Mouse (Mus musculus): ENCODE data around the gene Sycp2l. TPM values are rescaled to one million over a fixed set of nuclear protein-coding genes. Genes with fewer than 3 reads are reported as not detected.

Sycp2l gene
- total RNA-seq, 1 experiment from 2014 or later: not detected

DNA sequence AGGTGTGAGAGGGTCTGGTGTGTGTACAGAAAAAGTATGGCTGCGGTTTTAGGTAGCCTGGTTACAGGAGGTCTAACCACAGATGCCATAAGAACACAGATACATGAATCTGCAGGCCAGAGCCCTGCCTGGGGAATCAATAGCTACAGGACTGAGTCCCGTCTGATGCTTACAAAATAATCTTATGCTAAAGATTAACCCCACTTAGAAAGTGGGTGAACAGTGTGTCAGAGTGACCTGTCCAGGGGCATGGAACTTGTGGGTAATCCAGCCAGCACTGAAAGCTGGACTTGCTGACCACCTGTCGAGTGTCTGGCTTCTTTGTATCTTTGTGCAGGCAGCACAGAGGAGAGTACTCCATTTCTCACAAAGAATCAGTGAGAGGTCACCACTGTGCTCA is 102.1 kb downstream of the Sycp2l start:
- ATAC-seq (ENCODE audit: extremely low read depth, insufficient number of reproducible peaks, low FRiP score, poor library complexity, severe bottlenecking): no peak

DNA sequence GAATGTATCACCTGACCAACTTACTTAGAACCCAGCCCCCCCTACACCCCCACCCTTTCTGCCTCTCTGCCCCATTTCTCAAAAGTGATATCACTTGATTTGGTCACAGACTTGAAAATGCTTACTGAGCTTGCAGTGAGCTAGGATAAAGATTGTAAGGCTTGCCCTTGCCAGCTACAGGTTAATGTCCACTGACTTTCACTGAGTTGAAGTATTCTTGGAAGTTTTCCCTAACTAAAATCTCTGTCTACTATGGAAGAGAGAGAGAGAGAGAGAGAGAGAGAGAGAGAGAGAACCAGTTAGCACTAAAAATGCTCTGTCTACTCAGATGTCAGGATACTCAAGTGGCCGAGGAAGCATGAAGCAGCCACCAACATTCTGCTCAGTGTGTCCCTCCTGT is 104.9 kb downstream of the Sycp2l start:
- no peak for ATAC-seq (ENCODE audit: extremely low read depth, insufficient number of reproducible peaks, low FRiP score, poor library complexity, severe bottlenecking)

DNA sequence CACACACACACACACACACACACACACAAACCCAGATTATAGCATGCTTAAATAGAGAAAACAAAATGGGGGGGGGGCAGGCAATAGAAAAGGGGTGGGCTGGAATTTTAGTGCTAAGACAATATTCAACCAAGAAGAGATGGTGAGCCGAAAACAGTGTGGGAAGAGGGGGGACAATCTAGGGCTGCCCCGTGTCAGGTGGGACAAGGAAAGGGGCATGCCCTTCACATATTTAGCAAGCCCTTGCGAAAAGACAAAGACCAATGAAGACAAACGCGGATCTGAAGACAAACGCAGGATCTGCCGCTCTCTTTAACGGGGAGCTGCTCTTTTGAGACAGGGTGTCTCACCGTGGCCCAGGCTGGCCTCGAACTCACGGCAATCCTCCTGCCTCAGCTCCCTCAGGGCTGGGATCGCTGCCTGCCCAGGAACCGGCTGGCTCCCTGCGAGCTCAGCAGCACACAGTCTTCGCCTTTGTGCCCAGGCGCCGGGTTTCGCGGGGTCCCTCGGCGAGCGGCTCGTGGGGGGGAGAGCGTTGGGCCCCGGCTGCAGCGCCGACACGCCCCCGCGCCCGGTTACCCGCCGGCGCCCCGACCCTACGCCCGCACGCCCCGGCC is 105.7 kb downstream of the Sycp2l start:
- ATAC-seq (ENCODE audit: extremely low read depth, insufficient number of reproducible peaks, low FRiP score, poor library complexity, severe bottlenecking): no peak

DNA sequence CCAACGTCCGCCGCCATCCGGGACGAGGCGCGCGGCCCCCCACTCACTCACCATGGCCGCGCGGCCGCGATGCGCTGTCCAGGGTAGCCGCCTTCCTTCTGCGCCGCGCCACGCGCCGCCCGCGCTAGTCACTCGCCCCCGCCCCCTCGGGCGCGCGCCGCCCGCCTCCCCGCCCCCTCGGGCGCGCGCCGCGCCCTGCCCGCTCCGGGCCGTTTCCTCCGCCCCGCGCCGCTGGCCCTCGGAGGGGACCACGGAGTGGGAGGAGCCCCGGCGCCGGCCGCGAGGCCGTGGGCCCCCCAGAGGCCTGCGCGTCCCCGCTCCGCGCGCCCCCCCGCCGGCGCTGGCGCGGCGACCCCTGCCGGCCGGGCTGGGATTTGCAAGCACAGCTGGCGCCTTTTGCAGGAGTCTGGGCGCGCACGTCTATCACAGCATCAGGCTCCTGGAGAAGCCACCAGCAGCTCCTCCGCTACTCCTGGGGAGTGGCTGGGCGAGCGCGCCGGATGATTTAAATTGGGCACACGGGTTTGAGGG is 106.3 kb downstream of the Sycp2l start, which contains the start of gene Elovl2:
Gene Elovl2 (minus strand): TSS at position 102 of the 531 bp plus-strand sequence.
- no peak for ATAC-seq (ENCODE audit: extremely low read depth, insufficient number of reproducible peaks, low FRiP score, poor library complexity, severe bottlenecking)

Other genes starting within 250 kb of the Sycp2l start
- gene Pak1ip1, start 113.3 kb upstream of the Sycp2l start, total RNA-seq (2017): 86.9 and 89.3 TPM in 2 replicates
- 99.3 and 103 TPM in 2 replicates for gene Tmem14c, start 98.0 kb upstream of the Sycp2l start, total RNA-seq (2017)
- 0.25 TPM in 1 of 2 replicates, not detected in the other for gene Mak, start 34.6 kb upstream of the Sycp2l start, total RNA-seq (2017)
- gene Gcm2, start 3.3 kb upstream of the Sycp2l start, total RNA-seq (2017): 0.37 TPM in 1 of 2 replicates, not detected in the other
- gene Elovl2, start 106.1 kb downstream of the Sycp2l start, total RNA-seq (2017): not detected in 2 replicates
- gene Smim13, start 135.5 kb downstream of the Sycp2l start, total RNA-seq (2017): 5.4 and 6.3 TPM in 2 replicates
- gene Gm17364, start 159.7 kb downstream of the Sycp2l start, total RNA-seq (2017): not detected in 2 replicates